Mouse (Mus musculus) kidney, adult 2 months (tissue): Measurements from ENCODE around the gene Sp2.

Experiments
- CTCF ChIP-seq: fragments of 200-500 bp; conservative IDR thresholded peaks from 2 replicates; pipeline ENCODE4 v1.5.1; 2011; ENCODE audit warnings: low read depth, mild to moderate bottlenecking, control low read depth, low read length, moderate library complexity, mixed read lengths; ENCODE audit not compliant: insufficient read depth, insufficient read length
- POLR2A ChIP-seq: fragments of 200-500 bp; IDR thresholded peaks from one replicate; pipeline ENCODE4 v1.6.1; 2011; ENCODE audit warnings: low read depth, low read length, control low read depth

- TF ChIP-seq CTCF (no peak), POLR2A (no peak)
Measured at GRCm38 (mm10) chr11:97009198-97009790, 26.5 kb upstream of the Sp2 start.
